Mouse (Mus musculus) brain, embryonic 14.5 days (tissue): ENCODE data around the gene Usp54. TPM values are rescaled to one million over a fixed set of nuclear protein-coding genes. Genes with fewer than 3 reads are reported as not detected.
"Not testable (repeated sequence)": the region's sequence is repeated elsewhere in the genome, so short reads cannot be mapped to it uniquely, and the experiment has no call there.

Source experiments
- DNase-seq: peaks from one replicate; pipeline ENCODE4 v3.0.0-alpha.2; 2011; ENCODE audit warnings: low read depth
- CTCF ChIP-seq: fragments of 200-500 bp; IDR thresholded peaks from 2 replicates; pipeline ENCODE4 v1.5.1; 2012; ENCODE audit warnings: inconsistent platforms, mild to moderate bottlenecking, moderate library complexity, borderline replicate concordance; ENCODE audit not compliant: insufficient read depth, insufficient read length; ENCODE audit errors: extremely low read depth
- POLR2A ChIP-seq: fragments of 200-500 bp; IDR thresholded peaks from 2 replicates; pipeline ENCODE4 v1.6.1; 2012; ENCODE audit warnings: mild to moderate bottlenecking, inconsistent platforms, borderline replicate concordance; ENCODE audit not compliant: poor library complexity, insufficient read depth, insufficient read length, severe bottlenecking; ENCODE audit errors: extremely low read depth
- polyA plus RNA-seq: library from polyadenylated mRNA; depleted of rRNA; stranded (reverse); fragments of >200 nt; gene quantifications from 2 replicates; pipeline ENCODE4 v1.2.3, GENCODE M21; 2012

The Usp54 gene
- polyA plus RNA-seq, 1 experiment: 30.3 TPM

DNA sequence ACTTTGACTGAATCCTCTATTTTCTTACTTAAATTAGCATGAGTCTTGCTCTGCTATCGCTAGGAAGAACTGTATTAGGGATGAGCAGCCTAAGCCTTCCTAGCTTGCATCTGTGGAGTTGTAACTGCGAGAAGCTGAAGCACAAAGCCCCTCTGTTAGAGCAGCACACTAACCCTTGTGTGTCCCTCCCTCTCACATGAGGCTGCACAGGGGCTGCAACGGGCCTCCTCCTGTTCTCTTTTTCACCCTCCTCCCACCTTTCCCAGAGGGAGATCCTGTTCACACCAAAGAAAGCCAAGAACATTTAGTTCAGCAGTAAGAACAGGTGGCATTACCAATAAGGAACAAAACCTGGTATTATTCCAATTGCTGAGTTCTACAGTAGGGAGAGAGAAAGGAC, 45.1 kb downstream of the Usp54 start:
- DNase-seq: peak; percentile 48

GRCm38 (mm10) chr14:20587458-20587857, 53.4 kb downstream of the Usp54 start:
- no peak for TF ChIP-seq POLR2A
- no peak for TF ChIP-seq CTCF

More for the DNA sequence above, 45.1 kb downstream of the Usp54 start:
- TF ChIP-seq CTCF (no peak), POLR2A (no peak)

GRCm38 (mm10) chr14:20578822-20579407, 61.9 kb downstream of the Usp54 start:
- TF ChIP-seq CTCF (no peak), POLR2A (no peak)

More at GRCm38 (mm10) chr14:20587458-20587857, 53.4 kb downstream of the Usp54 start:
- no peak for DNase-seq

GRCm38 (mm10) chr14:20576179-20576578, 64.7 kb downstream of the Usp54 start:
- DNase-seq: peak; percentile 83
- TF ChIP-seq POLR2A (no peak), CTCF (peak; percentile 72)

More at GRCm38 (mm10) chr14:20578822-20579407, 61.9 kb downstream of the Usp54 start:
- DNase-seq: no peak

DNA sequence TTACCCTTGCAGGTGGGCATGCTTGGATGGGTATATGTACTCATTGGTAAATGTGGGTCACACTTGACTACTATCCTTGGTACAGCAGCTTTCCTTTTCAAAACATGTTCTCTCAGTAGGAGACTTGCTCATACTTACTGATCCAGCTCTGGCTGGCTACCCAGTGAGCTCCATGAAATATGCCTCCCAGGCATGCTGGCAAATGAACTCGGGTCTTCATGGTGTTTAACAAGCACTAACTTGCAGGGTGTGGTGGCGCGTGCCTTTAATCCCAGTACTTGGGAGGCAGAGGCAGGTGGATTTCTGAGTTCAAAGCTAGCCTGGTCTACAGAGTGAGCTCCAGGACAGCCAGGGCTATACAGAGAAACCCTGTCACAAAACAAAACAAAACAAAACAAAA, 67.7 kb downstream of the Usp54 start:
- DNase-seq: not testable (repeated sequence)

GRCm38 (mm10) chr14:20565256-20566021, 75.4 kb downstream of the Usp54 start:
- no peak for TF ChIP-seq POLR2A
- TF ChIP-seq CTCF: no peak
- DNase-seq: no peak

GRCm38 (mm10) chr14:20564692-20565091, 76.2 kb downstream of the Usp54 start:
- TF ChIP-seq CTCF (no peak), POLR2A (no peak)
- peak; percentile 3 for DNase-seq

GRCm38 (mm10) chr14:20561897-20562296, 79.0 kb downstream of the Usp54 start:
- DNase-seq: no peak
- no peak for TF ChIP-seq CTCF
- no peak for TF ChIP-seq POLR2A

- TF ChIP-seq CTCF (no peak), POLR2A (no peak)
- no peak for DNase-seq
Measured at GRCm38 (mm10) chr14:20550136-20550535, 90.7 kb downstream of the Usp54 start.

DNA sequence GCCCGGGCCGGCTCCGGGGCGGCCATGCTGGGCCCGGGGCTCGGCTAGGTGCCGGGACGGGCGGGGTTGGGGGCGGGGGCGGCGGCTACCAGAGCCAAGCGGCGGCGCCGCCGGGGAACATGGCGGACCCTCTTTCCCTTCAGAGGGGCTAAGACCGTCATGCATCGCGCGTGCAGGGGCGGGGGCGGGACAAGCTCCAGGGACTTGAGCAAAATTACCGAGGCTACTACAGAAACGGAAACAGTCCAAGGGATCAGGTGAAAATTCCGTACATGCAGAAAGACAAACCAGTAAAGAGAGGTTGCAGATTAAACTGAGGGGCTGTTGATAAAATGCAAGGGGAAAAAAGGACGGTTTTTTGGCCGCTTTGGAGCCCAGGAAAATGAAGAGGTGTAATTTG, 94.4 kb downstream of the Usp54 start, which contains the start of gene Ppp3cb:
Gene Ppp3cb (minus strand): TSS at position 159 of the 400 bp plus-strand sequence.
- peak; percentile 73; the same call in 1 of the 2 replicates for TF ChIP-seq POLR2A
- TF ChIP-seq CTCF: no peak
- DNase-seq: peak; percentile 99

DNA sequence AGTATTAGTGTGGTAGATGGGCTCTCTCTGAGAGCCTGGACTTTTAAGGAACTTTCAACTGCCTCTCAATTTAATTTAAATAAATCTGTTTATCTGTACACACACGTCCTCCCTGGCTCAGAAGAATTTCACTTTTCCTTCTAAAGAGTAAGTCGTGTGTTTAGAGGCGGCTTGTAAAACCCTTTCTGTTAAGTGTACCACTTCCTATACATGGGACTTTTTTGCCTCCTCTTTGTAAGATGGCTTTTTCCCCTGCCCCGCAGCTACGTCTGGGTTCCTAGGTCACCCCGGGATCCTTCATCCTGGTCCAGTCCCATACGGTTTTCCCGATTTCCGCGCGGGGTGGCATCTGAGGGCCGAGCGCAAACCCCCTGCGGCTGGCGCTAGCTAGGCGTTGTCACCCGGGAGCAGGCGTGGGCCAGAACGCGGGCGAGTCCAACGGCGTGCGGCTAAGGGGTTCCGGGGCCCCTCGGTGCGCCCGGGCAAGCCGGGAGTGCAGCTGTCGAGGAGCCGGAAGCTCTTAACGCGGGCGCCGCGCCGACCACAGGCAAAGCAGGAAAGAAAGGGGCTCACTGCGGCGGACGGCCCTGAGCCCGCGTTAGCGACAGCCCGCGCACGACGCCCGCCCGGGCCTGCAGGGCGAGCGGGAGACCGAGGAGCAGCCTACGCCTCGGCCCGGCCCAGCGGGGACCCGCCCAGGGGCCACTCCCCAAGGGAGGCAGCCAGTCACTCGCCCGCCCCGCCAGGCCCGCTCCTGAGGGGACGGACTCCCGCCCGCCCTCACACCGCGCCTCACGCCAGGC, 95.1 kb downstream of the Usp54 start:
- DNase-seq: peak; percentile 89
- TF ChIP-seq POLR2A (peak; percentile 69), CTCF (no peak)

GRCm38 (mm10) chr14:20544467-20545411, 96.1 kb downstream of the Usp54 start:
- DNase-seq: peak; percentile 11
- TF ChIP-seq CTCF: no peak
- TF ChIP-seq POLR2A: no peak
